Mouse (Mus musculus): ENCODE data around the gene Igsf3.

DNA sequence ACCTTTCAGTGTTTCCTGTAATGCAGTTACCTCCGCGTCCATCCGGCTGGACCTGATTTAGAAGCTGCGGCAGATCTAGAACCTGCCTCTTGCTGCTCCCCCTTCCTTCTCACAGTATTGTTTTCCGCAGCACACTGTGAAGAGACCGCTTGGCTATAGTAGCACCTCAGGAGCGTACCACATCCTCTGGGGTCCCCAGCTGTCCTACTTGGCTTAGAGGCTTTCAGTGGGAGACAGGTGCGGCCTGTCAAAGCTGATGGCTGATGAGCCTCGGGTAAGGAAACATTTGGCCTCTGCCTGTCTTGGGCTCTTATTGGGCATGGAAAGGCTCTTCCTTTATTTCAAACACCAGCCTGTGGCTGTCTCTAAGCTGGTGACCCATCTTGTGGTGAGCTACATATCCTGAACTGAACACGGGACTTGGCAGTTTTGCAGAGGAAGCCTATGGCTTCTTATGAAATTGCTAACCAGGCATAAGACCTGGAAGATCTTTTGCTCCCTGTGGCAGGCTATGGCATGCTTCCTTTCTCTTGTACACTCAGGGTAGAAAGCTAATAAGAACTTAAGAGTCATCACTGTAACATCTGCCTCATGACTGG is 120.6 kb downstream of the Igsf3 start:
- TF ChIP-seq GATA1 (IDR thresholded peaks at IDR 0.05; ENCODE audit: low read length) (no peak), TAL1 (IDR thresholded peaks at IDR 0.05; ENCODE audit: low read length) (no peak)
